Mouse (Mus musculus) CD8-positive naive resting alpha-beta T cell, adult 2 months (primary cell): ENCODE measurements around the gene Tspan15.

Source experiments
- DNase-seq, 2 experiments: peaks; one replicate each; pipeline ENCODE4 v3.0.0; 2022; ENCODE audit warnings: low read depth in 2 of 2, low spot score in 2 of 2

Gene Tspan15

GRCm38 (mm10) chr10:62192701-62193157 lies 38.3 kb downstream of the Tspan15 start:
- DNase-seq, result no peak

GRCm38 (mm10) chr10:62190821-62191220 lies 40.2 kb downstream of the Tspan15 start:
- no peak for DNase-seq

- peak; percentile 20 to 36 for DNase-seq
These were observed 41.1 kb downstream of the Tspan15 start for GRCm38 (mm10) chr10:62189910-62190309.

- no peak for DNase-seq
These were observed 41.7 kb downstream of the Tspan15 start for GRCm38 (mm10) chr10:62189303-62189702.

GRCm38 (mm10) chr10:62186882-62187281 lies 44.2 kb downstream of the Tspan15 start:
- peak; percentile 80 to 81 for DNase-seq

GRCm38 (mm10) chr10:62183053-62183452 lies 48.0 kb downstream of the Tspan15 start:
- peak; percentile 88 to 93 for DNase-seq

GRCm38 (mm10) chr10:62182471-62183014 lies 48.5 kb downstream of the Tspan15 start:
- no peak for DNase-seq

- DNase-seq, result no peak
These were observed 49.4 kb downstream of the Tspan15 start for GRCm38 (mm10) chr10:62181701-62182100.

GRCm38 (mm10) chr10:62179944-62180343 lies 51.1 kb downstream of the Tspan15 start:
- DNase-seq, result no peak

- DNase-seq, result no peak
These were observed 56.3 kb downstream of the Tspan15 start for GRCm38 (mm10) chr10:62174533-62175313.

GRCm38 (mm10) chr10:62173941-62174448 lies 57.1 kb downstream of the Tspan15 start:
- DNase-seq, result no peak

GRCm38 (mm10) chr10:62172841-62173553 lies 58.1 kb downstream of the Tspan15 start:
- no peak for DNase-seq

- no peak for DNase-seq
These were observed 68.6 kb downstream of the Tspan15 start for GRCm38 (mm10) chr10:62162410-62162809.

GRCm38 (mm10) chr10:62149929-62150328 lies 81.1 kb downstream of the Tspan15 start:
- no peak for DNase-seq

- no peak for DNase-seq
These were observed 83.4 kb downstream of the Tspan15 start for GRCm38 (mm10) chr10:62147466-62148248.

GRCm38 (mm10) chr10:62145957-62146356 lies 85.1 kb downstream of the Tspan15 start:
- no peak for DNase-seq

- DNase-seq, result no peak
These were observed 87.2 kb downstream of the Tspan15 start, which contains the start of gene Fam241b for GRCm38 (mm10) chr10:62143820-62144219. Gene Fam241b, minus strand, starts transcription at chr10:62143920.

- DNase-seq, result no peak
These were observed 93.0 kb downstream of the Tspan15 start for GRCm38 (mm10) chr10:62138040-62138439.

- DNase-seq, result no peak
These were observed 93.9 kb downstream of the Tspan15 start for GRCm38 (mm10) chr10:62137150-62137549.

GRCm38 (mm10) chr10:62135696-62136470 lies 95.2 kb downstream of the Tspan15 start:
- no peak for DNase-seq
